Mouse (Mus musculus): ENCODE data around the gene Josd2.

- no peak for TF ChIP-seq CTCF (IDR thresholded peaks at IDR 0.05; ENCODE audit: borderline replicate concordance, insufficient read depth, low read depth, low read length)
- TF ChIP-seq POLR2A (IDR thresholded peaks at IDR 0.05; ENCODE audit: borderline replicate concordance, insufficient read depth, low read length): no peak
These were observed 35.2 kb upstream of the Josd2 start for GRCm38 (mm10) chr7:44432550-44432949.

All from cerebellum, adult 2 months (tissue).